Mouse (Mus musculus): ENCODE results near the gene Plscr2. TPM values are rescaled to one million over a fixed set of nuclear protein-coding genes. Genes with fewer than 3 reads are reported as not detected.

Plscr2 gene
- 1.1 and 1.3 TPM in 2 replicates for polyA plus RNA-seq (2015; fragmentation: Nextera tagmentation; extraction: Ambion mirVana)

DNA sequence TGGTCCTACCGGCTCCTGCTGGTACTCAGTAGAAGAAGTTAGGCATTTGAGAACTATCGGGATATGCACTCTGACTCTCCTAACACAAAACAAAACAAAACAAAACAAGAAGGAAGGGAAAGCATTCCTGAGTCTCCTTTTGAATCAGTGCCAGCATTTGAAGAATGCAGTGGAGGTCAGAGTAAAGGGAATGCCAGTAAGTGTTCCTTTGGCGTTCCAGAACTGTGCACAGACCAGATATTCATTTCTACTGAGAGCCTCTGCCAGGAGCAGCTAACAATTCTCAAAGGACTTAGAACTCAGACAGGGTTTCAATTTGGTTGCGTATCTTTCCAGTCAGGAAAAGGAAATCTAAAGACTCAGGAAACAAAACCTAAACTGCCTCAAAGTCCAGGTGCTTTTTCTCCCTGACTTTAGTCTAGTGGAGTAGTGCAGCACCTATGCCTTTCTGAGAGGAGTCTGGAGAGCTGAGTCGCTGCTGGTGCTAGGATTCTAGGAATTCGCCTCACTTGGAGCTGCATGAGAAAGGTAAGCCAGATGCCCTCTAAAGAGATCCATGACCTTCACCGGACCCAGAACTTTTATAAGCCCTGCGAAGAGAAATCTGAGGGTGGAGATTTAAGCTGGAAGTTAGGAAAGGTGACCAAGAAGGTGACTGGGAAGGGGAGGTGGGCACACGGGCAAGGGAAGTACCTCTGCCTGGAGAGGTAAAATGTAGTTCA, at the start of gene Plscr2:
Gene Plscr2 (plus strand): TSS at position 117 of the 722 bp plus-strand sequence.
- 75% methylated on average over 9 of the region's 9 CpGs for WGBS
- Histone ChIP-seq H3K27me3 (no peaks in the 10 kb centered on the region), H3K9ac (no peak within 1 kb of the TSS), H3K4me2 (no peak within 1 kb of the TSS), H3K4me1 (replicated peaks) (no peaks in the 10 kb centered on the region; the same call in 1 of the 2 replicates), H3K4me3 (no peak within 1 kb of the TSS), H3K36me3 (no peaks in the 10 kb centered on the region), H3K9me3 (no peaks in the 10 kb centered on the region), H3K27ac (replicated peaks) (no peak within 1 kb of the TSS)
- ATAC-seq (ENCODE audit: low read depth), result no peak

DNA sequence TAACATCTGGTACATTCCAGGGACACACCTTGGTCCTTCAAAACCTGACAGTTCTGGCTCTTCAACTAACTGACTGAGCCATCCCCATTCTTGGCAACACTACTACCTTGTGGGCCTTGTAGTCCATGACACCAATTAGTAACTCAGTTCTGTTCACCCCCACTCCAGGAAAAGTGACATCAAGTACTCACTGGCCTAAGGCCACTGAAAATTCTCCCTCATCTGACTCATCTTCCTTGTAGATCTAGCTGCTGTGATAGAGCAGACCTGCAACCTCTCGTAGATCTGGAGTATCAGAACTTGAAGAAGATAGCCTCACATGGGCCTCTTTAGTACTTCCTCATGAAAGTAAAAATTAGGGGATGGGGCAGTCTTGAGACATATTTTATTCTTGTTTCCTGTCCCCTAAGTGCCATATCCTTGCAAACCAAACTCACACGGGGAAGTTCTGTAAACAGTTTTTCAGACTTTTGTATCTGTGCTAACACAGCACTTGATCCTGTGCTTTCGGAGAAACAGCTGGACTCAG, 49.2 kb upstream of the Plscr2 start:
- no peaks in the 10 kb centered on the region for H3K36me3 ChIP-seq
- no peak overlapping the region for H3K4me2 ChIP-seq
- no peak for ATAC-seq (ENCODE audit: low read depth)
- H3K4me3 ChIP-seq, result no peak overlapping the region
- 79% methylated on average over 3 of the region's 3 CpGs for WGBS
- H3K4me1 ChIP-seq (replicated peaks), result no peaks in the 10 kb centered on the region
- H3K27me3 ChIP-seq, result no peaks in the 10 kb centered on the region
- H3K27ac ChIP-seq (replicated peaks), result no peak overlapping the region
- no peak overlapping the region for H3K9ac ChIP-seq
- H3K9me3 ChIP-seq, result no peaks in the 10 kb centered on the region

DNA sequence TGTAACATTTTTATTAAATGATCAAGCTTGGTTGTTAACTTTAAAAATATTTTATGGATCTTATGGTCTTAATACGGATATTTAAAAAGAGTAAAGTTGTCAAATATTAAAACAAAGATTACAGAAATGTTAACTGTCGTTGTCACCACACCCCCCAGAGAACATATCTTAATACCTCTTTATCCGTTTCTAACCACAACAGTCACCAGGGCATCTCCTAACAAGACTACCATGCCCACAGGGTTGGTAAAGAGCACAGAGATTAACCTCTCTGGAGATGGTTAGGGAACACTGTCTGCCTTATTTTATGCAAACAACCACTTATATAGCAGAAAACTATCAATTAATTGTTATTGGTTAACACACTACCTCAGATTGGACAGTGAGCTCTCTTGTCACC, 48.6 kb upstream of the Plscr2 start:
- 90% methylated on average over 3 of the region's 3 CpGs for WGBS
- Histone ChIP-seq H3K27ac (replicated peaks) (no peak overlapping the region), H3K9ac (no peak overlapping the region), H3K27me3 (no peaks in the 10 kb centered on the region), H3K4me3 (no peak overlapping the region), H3K4me2 (no peak overlapping the region), H3K9me3 (no peaks in the 10 kb centered on the region), H3K36me3 (no peaks in the 10 kb centered on the region), H3K4me1 (replicated peaks) (no peaks in the 10 kb centered on the region)
- no peak for ATAC-seq (ENCODE audit: low read depth)

GRCm38 (mm10) chr9:92228867-92229832, 46.3 kb upstream of the Plscr2 start:
- H3K9me3 ChIP-seq, result no peaks in the 10 kb centered on the region
- no peak overlapping the region for H3K4me3 ChIP-seq
- no peaks in the 10 kb centered on the region for H3K4me1 ChIP-seq (replicated peaks)
- H3K27ac ChIP-seq (replicated peaks), result no peak overlapping the region
- WGBS, result 88% methylated on average over 16 of the region's 16 CpGs
- no peaks in the 10 kb centered on the region for H3K36me3 ChIP-seq
- ATAC-seq (ENCODE audit: low read depth), result no peak
- H3K4me2 ChIP-seq, result no peak overlapping the region
- no peak overlapping the region for H3K9ac ChIP-seq
- H3K27me3 ChIP-seq, result no peaks in the 10 kb centered on the region

DNA sequence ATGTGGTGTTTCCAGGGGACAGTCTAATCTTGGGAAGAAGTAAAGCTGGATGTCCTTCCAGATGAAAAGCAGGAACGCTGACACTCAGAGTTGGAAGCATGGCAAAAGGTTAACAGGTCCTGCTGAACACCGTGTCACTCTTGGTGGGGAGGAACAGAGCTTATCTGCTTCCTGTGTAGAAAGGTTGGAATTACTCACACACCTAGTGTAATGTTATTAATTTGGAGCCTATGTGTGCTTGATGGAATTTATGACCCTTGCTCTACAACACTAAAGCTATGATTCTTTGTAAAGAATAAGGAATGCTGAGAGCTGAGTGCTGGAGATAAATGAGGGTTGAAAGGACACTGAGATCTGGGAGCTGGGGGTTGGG, 45.6 kb upstream of the Plscr2 start:
- H3K9me3 ChIP-seq, result no peaks in the 10 kb centered on the region
- H3K4me2 ChIP-seq, result no peak overlapping the region
- WGBS, result 85% methylated on average over 2 of the region's 2 CpGs
- ATAC-seq (ENCODE audit: low read depth), result no peak
- H3K9ac ChIP-seq, result no peak overlapping the region
- no peak overlapping the region for H3K27ac ChIP-seq (replicated peaks)
- no peaks in the 10 kb centered on the region for H3K4me1 ChIP-seq (replicated peaks)
- no peaks in the 10 kb centered on the region for H3K36me3 ChIP-seq
- H3K4me3 ChIP-seq, result no peak overlapping the region
- no peaks in the 10 kb centered on the region for H3K27me3 ChIP-seq

GRCm38 (mm10) chr9:92234901-92235458, 40.4 kb upstream of the Plscr2 start:
- Histone ChIP-seq H3K4me2 (no peak overlapping the region), H3K4me3 (no peak overlapping the region), H3K27me3 (no peaks in the 10 kb centered on the region), H3K27ac (replicated peaks) (no peak overlapping the region), H3K9ac (no peak overlapping the region), H3K4me1 (replicated peaks) (no peaks in the 10 kb centered on the region), H3K9me3 (no peaks in the 10 kb centered on the region), H3K36me3 (no peaks in the 10 kb centered on the region)
- ATAC-seq (ENCODE audit: low read depth), result no peak
- 87% methylated on average over 11 of the region's 11 CpGs for WGBS

GRCm38 (mm10) chr9:92248773-92249446, 26.5 kb upstream of the Plscr2 start:
- Histone ChIP-seq H3K27me3 (0 out of 2 replicates have a peak, but pooled peaks cover 5% of the 10 kb centered on the region), H3K27ac (replicated peaks) (no peak overlapping the region), H3K4me3 (no peak overlapping the region), H3K9me3 (no peaks in the 10 kb centered on the region), H3K4me1 (replicated peaks) (peaks cover 12% of the 10 kb centered on the region), H3K4me2 (no peak overlapping the region), H3K9ac (no peak overlapping the region), H3K36me3 (no peaks in the 10 kb centered on the region)
- 87% methylated on average over 7 of the region's 7 CpGs for WGBS
- no peak for ATAC-seq (ENCODE audit: low read depth)

GRCm38 (mm10) chr9:92249447-92249852, 26.0 kb upstream of the Plscr2 start, which contains the start of gene Plscr1:
TSS of gene Plscr1 (plus strand) at chr9:92249750.
- Histone ChIP-seq H3K9me3 (no peaks in the 10 kb centered on the region), H3K4me2 (peak within 1 kb of the TSS; percentile 71), H3K27me3 (0 out of 2 replicates have a peak, but pooled peaks cover 5% of the 10 kb centered on the region), H3K36me3 (no peaks in the 10 kb centered on the region), H3K27ac (replicated peaks) (peak within 1 kb of the TSS; percentile 20), H3K9ac (peak within 1 kb of the TSS; percentile 76), H3K4me1 (replicated peaks) (peaks cover 12% of the 10 kb centered on the region), H3K4me3 (peak within 1 kb of the TSS; percentile 67)
- 38% methylated on average over 7 of the region's 7 CpGs for WGBS
- ATAC-seq (ENCODE audit: low read depth), result no peak

DNA sequence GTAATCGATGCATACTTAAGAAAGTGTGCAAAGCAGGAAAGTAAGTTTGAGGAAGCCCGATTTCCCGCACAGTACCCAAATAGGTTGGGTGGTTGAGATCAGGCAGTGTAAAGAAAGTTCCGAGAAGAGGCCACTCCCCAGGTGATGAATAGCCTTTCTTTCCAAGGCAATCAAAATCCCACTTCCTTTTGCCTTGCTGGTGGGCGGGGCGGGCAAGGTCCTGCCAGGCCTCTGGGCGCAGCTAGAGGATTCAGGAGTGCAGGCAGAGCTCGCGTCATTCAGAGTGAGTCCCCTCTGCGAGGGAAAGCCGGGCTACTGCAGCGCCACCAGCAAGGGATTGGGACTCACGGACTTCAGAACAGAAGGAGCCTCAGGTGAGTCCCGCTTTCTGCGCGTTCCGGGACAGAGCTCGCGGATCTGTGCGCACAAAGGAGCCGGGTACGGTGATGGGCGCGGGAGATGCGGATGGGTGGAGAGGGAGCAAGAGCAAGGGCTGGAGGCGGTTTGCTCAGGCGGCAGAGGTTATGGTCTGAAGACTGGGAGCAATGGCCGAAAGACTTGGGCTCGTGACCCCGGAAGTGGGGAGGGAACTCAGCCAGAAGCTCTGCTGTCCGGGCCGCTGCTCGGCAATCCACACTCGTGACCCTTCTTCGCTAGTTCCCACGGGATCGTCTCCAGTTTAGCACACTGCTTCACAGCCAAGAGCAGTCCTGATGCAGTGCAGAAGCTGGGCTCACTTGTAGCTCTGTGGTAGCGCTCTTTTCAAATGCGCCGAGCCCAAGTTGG, 25.2 kb upstream of the Plscr2 start:
- Histone ChIP-seq H3K9ac (peak overlapping the region; percentile 76), H3K4me2 (peak overlapping the region; percentile 71), H3K36me3 (no peaks in the 10 kb centered on the region), H3K4me3 (peak overlapping the region; percentile 67), H3K27ac (replicated peaks) (peak overlapping the region; percentile 20), H3K4me1 (replicated peaks) (peaks cover 12% of the 10 kb centered on the region), H3K27me3 (0 out of 2 replicates have a peak, but pooled peaks cover 5% of the 10 kb centered on the region), H3K9me3 (no peaks in the 10 kb centered on the region)
- peak; percentile 96 for ATAC-seq (ENCODE audit: low read depth)
- WGBS, result 1% methylated on average over 40 of the region's 40 CpGs

GRCm38 (mm10) chr9:92252718-92253117, 22.7 kb upstream of the Plscr2 start:
- H3K9me3 ChIP-seq, result no peaks in the 10 kb centered on the region
- ATAC-seq (ENCODE audit: low read depth), result no peak
- H3K4me1 ChIP-seq (replicated peaks), result peaks cover 12% of the 10 kb centered on the region
- no peaks in the 10 kb centered on the region for H3K36me3 ChIP-seq
- H3K27me3 ChIP-seq, result 0 out of 2 replicates have a peak, but pooled peaks cover 5% of the 10 kb centered on the region
- H3K4me3 ChIP-seq, result no peak overlapping the region
- H3K9ac ChIP-seq, result no peak overlapping the region
- WGBS, result 86% methylated on average over 5 of the region's 5 CpGs
- no peak overlapping the region for H3K4me2 ChIP-seq
- H3K27ac ChIP-seq (replicated peaks), result no peak overlapping the region
